Mouse (Mus musculus) midbrain, embryonic 13.5 days (tissue): ENCODE results near the gene Npl. TPM values are rescaled to one million over a fixed set of nuclear protein-coding genes. Genes with fewer than 3 reads are reported as not detected.

Source experiments
- ATAC-seq: fragments of 200-750 bp; cut with Nextera tagmentation; 2 replicates; pipeline ENCODE4 v1.8.0; 2017; ENCODE audit warnings: mild to moderate bottlenecking, moderate TSS enrichment, moderate library complexity
- H3K27ac ChIP-seq: fragments of 300-500 bp; sonication (generic); 2 replicates; pipeline ENCODE4 v1.5.1; 2015; ENCODE audit warnings: inconsistent platforms, mild to moderate bottlenecking, moderate library complexity
- H3K27me3 ChIP-seq: fragments of 300-500 bp; sonication (generic); 2 replicates; pipeline ENCODE4 v1.6.1; 2015; ENCODE audit warnings: mild to moderate bottlenecking, inconsistent platforms
- H3K36me3 ChIP-seq: fragments of 300-500 bp; sonication (generic); 2 replicates; pipeline ENCODE4 v1.6.1; 2015; ENCODE audit warnings: mild to moderate bottlenecking, inconsistent platforms
- H3K4me1 ChIP-seq: fragments of 300-500 bp; sonication (generic); replicated peaks from 2 replicates; pipeline ENCODE4 v1.6.1; 2015; ENCODE audit warnings: inconsistent platforms
- H3K4me2 ChIP-seq: fragments of 300-500 bp; sonication (generic); replicated peaks from 2 replicates; pipeline ENCODE4 v1.6.1; 2015; ENCODE audit warnings: moderate library complexity, mild to moderate bottlenecking, inconsistent platforms
- H3K4me3 ChIP-seq: fragments of 300-500 bp; sonication (generic); replicated peaks from 2 replicates; pipeline ENCODE4 v1.5.1; 2015; ENCODE audit warnings: mild to moderate bottlenecking, inconsistent platforms
- H3K9ac ChIP-seq: fragments of 300-500 bp; sonication (generic); replicated peaks from 2 replicates; pipeline ENCODE4 v1.6.1; 2015; ENCODE audit warnings: mild to moderate bottlenecking, inconsistent platforms
- H3K9me3 ChIP-seq: fragments of 300-500 bp; sonication (generic); 2 replicates; pipeline ENCODE4 v1.6.1; 2016; ENCODE audit warnings: mild to moderate bottlenecking, inconsistent platforms
- WGBS: fragments of 180-500 bp; shearing (Covaris S2); methylation state at CpG from one replicate; pipeline ENCODE4 v1.1.7; 2015; 5-methylcytosine and 5-hydroxymethylcytosine counted together
- polyA plus RNA-seq: library from polyadenylated mRNA; unstranded; fragments of >200 nt; fragmentation: Nextera tagmentation; extraction: Ambion mirVana; gene quantifications from 2 replicates; pipeline ENCODE4 v1.2.1, GENCODE M21; 2015

The Npl gene
- 10.0 and 12.2 TPM in 2 replicates for polyA plus RNA-seq

GRCm38 (mm10) chr1:153549536-153550199, at the start of gene Npl:
Npl (minus strand) TSS chr1:153550045.
- Histone ChIP-seq H3K4me1 (peaks cover 3% of the 10 kb centered on the region; the same call in 1 of the 2 replicates), H3K4me2 (peak within 1 kb of the TSS; percentile 65), H3K4me3 (peak within 1 kb of the TSS; percentile 52), H3K27ac (no peak within 1 kb of the TSS), H3K36me3 (no peaks in the 10 kb centered on the region), H3K27me3 (peaks cover 4% of the 10 kb centered on the region; the same call in 1 of the 2 replicates), H3K9ac (peak within 1 kb of the TSS; percentile 65), H3K9me3 (no peaks in the 10 kb centered on the region)
- 5% methylated on average over 29 of the region's 29 CpGs for WGBS
- peak; percentile 96 for ATAC-seq

- H3K9ac ChIP-seq = no peak overlapping the region
- peak; percentile 56 for ATAC-seq
- H3K9me3 ChIP-seq = no peaks in the 10 kb centered on the region
- H3K4me1 ChIP-seq = peaks cover 22% of the 10 kb centered on the region
- H3K36me3 ChIP-seq = no peaks in the 10 kb centered on the region
- H3K4me3 ChIP-seq = no peak overlapping the region
- WGBS = 29% methylated on average over 9 of the region's 9 CpGs
- no peaks in the 10 kb centered on the region for H3K27me3 ChIP-seq
- H3K4me2 ChIP-seq = no peak overlapping the region
- H3K27ac ChIP-seq = peak overlapping the region; percentile 22; the same call in 1 of the 2 replicates
Observed at GRCm38 (mm10) chr1:153599302-153600045, 49.6 kb upstream of the Npl start.

- no peak overlapping the region for H3K4me3 ChIP-seq
- peaks cover 22% of the 10 kb centered on the region for H3K4me1 ChIP-seq
- H3K9me3 ChIP-seq = no peaks in the 10 kb centered on the region
- H3K27ac ChIP-seq = peak overlapping the region; percentile 64
- H3K9ac ChIP-seq = no peak overlapping the region
- H3K27me3 ChIP-seq = no peaks in the 10 kb centered on the region
- H3K4me2 ChIP-seq = 0 out of 2 replicates have a peak overlapping the region, but pooled peaks have one; percentile 9
- 1% methylated on average over 2 of the region's 2 CpGs for WGBS
- no peaks in the 10 kb centered on the region for H3K36me3 ChIP-seq
- peak; percentile 88 for ATAC-seq
Observed at GRCm38 (mm10) chr1:153598773-153599172, 48.9 kb upstream of the Npl start.

- H3K36me3 ChIP-seq = no peaks in the 10 kb centered on the region
- no peaks in the 10 kb centered on the region for H3K9me3 ChIP-seq
- H3K4me2 ChIP-seq = no peak overlapping the region
- 24% methylated on average over 2 of the region's 2 CpGs for WGBS
- no peaks in the 10 kb centered on the region for H3K27me3 ChIP-seq
- ATAC-seq = peak; percentile 70; the same call in 1 of the 2 replicates
- H3K9ac ChIP-seq = no peak overlapping the region
- H3K4me1 ChIP-seq = peaks cover 6% of the 10 kb centered on the region
- H3K27ac ChIP-seq = no peak overlapping the region
- no peak overlapping the region for H3K4me3 ChIP-seq
Observed at GRCm38 (mm10) chr1:153593678-153594077, 43.8 kb upstream of the Npl start.

GRCm38 (mm10) chr1:153590176-153590734, 40.4 kb upstream of the Npl start:
- Histone ChIP-seq H3K9ac (no peak overlapping the region), H3K36me3 (no peaks in the 10 kb centered on the region), H3K27me3 (no peaks in the 10 kb centered on the region), H3K9me3 (no peaks in the 10 kb centered on the region), H3K27ac (no peak overlapping the region), H3K4me1 (no peaks in the 10 kb centered on the region), H3K4me2 (no peak overlapping the region), H3K4me3 (no peak overlapping the region)
- WGBS = 59% methylated on average over 2 of the region's 2 CpGs
- no peak for ATAC-seq

GRCm38 (mm10) chr1:153587956-153588355, 38.1 kb upstream of the Npl start:
- no peak for ATAC-seq
- Histone ChIP-seq H3K4me3 (no peak overlapping the region), H3K4me1 (0 out of 2 replicates have a peak, but pooled peaks cover 3% of the 10 kb centered on the region), H3K36me3 (no peaks in the 10 kb centered on the region), H3K27me3 (no peaks in the 10 kb centered on the region), H3K27ac (no peak overlapping the region), H3K9ac (no peak overlapping the region), H3K9me3 (no peaks in the 10 kb centered on the region), H3K4me2 (no peak overlapping the region)
- 72% methylated on average over 5 of the region's 5 CpGs for WGBS

GRCm38 (mm10) chr1:153586826-153587225, 37.0 kb upstream of the Npl start:
- Histone ChIP-seq H3K4me3 (no peak overlapping the region), H3K9me3 (no peaks in the 10 kb centered on the region), H3K27ac (no peak overlapping the region), H3K4me2 (no peak overlapping the region), H3K9ac (no peak overlapping the region), H3K4me1 (0 out of 2 replicates have a peak, but pooled peaks cover 3% of the 10 kb centered on the region), H3K36me3 (no peaks in the 10 kb centered on the region), H3K27me3 (no peaks in the 10 kb centered on the region)
- WGBS = 80% methylated on average over 10 of the region's 10 CpGs
- no peak for ATAC-seq

GRCm38 (mm10) chr1:153585752-153586151, 35.9 kb upstream of the Npl start:
- 34% methylated on average over 2 of the region's 2 CpGs for WGBS
- Histone ChIP-seq H3K4me1 (0 out of 2 replicates have a peak, but pooled peaks cover 3% of the 10 kb centered on the region), H3K9me3 (no peaks in the 10 kb centered on the region), H3K36me3 (no peaks in the 10 kb centered on the region), H3K4me3 (no peak overlapping the region), H3K27ac (no peak overlapping the region), H3K9ac (no peak overlapping the region), H3K4me2 (no peak overlapping the region), H3K27me3 (no peaks in the 10 kb centered on the region)
- ATAC-seq = no peak

GRCm38 (mm10) chr1:153583189-153583588, 33.3 kb upstream of the Npl start:
- Histone ChIP-seq H3K9ac (no peak overlapping the region), H3K4me3 (no peak overlapping the region), H3K36me3 (no peaks in the 10 kb centered on the region), H3K9me3 (no peaks in the 10 kb centered on the region), H3K4me1 (0 out of 2 replicates have a peak, but pooled peaks cover 3% of the 10 kb centered on the region), H3K27me3 (no peaks in the 10 kb centered on the region), H3K4me2 (no peak overlapping the region), H3K27ac (no peak overlapping the region)
- no peak for ATAC-seq
- WGBS = 90% methylated on average over 4 of the region's 4 CpGs

GRCm38 (mm10) chr1:153574730-153575129, 24.9 kb upstream of the Npl start:
- no peak for ATAC-seq
- no peaks in the 10 kb centered on the region for H3K4me1 ChIP-seq
- H3K4me3 ChIP-seq = no peak overlapping the region
- H3K4me2 ChIP-seq = no peak overlapping the region
- H3K36me3 ChIP-seq = no peaks in the 10 kb centered on the region
- WGBS = 54% methylated on average over 3 of the region's 3 CpGs
- no peaks in the 10 kb centered on the region for H3K27me3 ChIP-seq
- H3K27ac ChIP-seq = no peak overlapping the region
- no peaks in the 10 kb centered on the region for H3K9me3 ChIP-seq
- no peak overlapping the region for H3K9ac ChIP-seq

GRCm38 (mm10) chr1:153572271-153573043, 22.6 kb upstream of the Npl start:
- H3K4me3 ChIP-seq = no peak overlapping the region
- H3K4me1 ChIP-seq = no peaks in the 10 kb centered on the region
- H3K4me2 ChIP-seq = no peak overlapping the region
- no peak overlapping the region for H3K9ac ChIP-seq
- WGBS = 81% methylated on average over 4 of the region's 4 CpGs
- H3K9me3 ChIP-seq = no peaks in the 10 kb centered on the region
- ATAC-seq = no peak
- no peak overlapping the region for H3K27ac ChIP-seq
- H3K27me3 ChIP-seq = no peaks in the 10 kb centered on the region
- H3K36me3 ChIP-seq = no peaks in the 10 kb centered on the region
